8 mouse cellular contexts compared by ENCODE assay signal in genomic region chrX:13346696-13347026, GRCm38 (mm10).
DNase-seq lines count a peak whose midpoint lies in the region; ATAC-seq and TF ChIP-seq lines count a peak whose summit lies in the region.

No protein-coding gene starts in this region.

- H3K4me3 ChIP-seq in layer of hippocampus, adult 2 months: peak overlapping the region; percentile 58
- H3K4me3 ChIP-seq in forebrain, embryonic 10.5 days: peak overlapping the region; percentile 52
- H3K4me3 ChIP-seq in kidney, embryonic 14.5 days (ENCODE audit: low read length): peak overlapping the region; percentile 36
- H3K4me3 ChIP-seq in lung, embryonic 16.5 days (ENCODE audit: low read length): peak overlapping the region; percentile 47
- peak overlapping the region; percentile 44 for H3K4me3 ChIP-seq in stomach, embryonic 16.5 days (replicated peaks; ENCODE audit: low read length)

- peaks cover 33% of the 10 kb centered on the region for H3K4me1 ChIP-seq in forebrain, embryonic 10.5 days
- H3K4me1 ChIP-seq in kidney, embryonic 14.5 days (ENCODE audit: control insufficient read depth, insufficient read depth, low read length): no peaks in the 10 kb centered on the region
- peaks cover 10% of the 10 kb centered on the region for H3K4me1 ChIP-seq in lung, embryonic 16.5 days (replicated peaks; ENCODE audit: control insufficient read depth, insufficient read depth, low read length)
- H3K4me1 ChIP-seq in stomach, embryonic 16.5 days (ENCODE audit: control insufficient read depth, insufficient read depth, low read length): peaks cover 9% of the 10 kb centered on the region; the same call in 1 of the 2 replicates

- peak overlapping the region; percentile 49 for H3K4me2 ChIP-seq in kidney, embryonic 14.5 days (replicated peaks; ENCODE audit: low read depth, low read length)
- H3K4me2 ChIP-seq in lung, embryonic 16.5 days (ENCODE audit: low read depth, low read length): peak overlapping the region; percentile 56
- H3K4me2 ChIP-seq in stomach, embryonic 16.5 days (ENCODE audit: low read depth, low read length): peak overlapping the region; percentile 52

- peak overlapping the region; percentile 18; the same call in 1 of the 2 replicates for H3K9ac ChIP-seq in kidney, embryonic 14.5 days (ENCODE audit: low read depth, low read length)
- peak overlapping the region; percentile 49 for H3K9ac ChIP-seq in lung, embryonic 16.5 days (ENCODE audit: low read length)
- H3K9ac ChIP-seq in stomach, embryonic 16.5 days (ENCODE audit: low read length): peak overlapping the region; percentile 56

- WGBS in forebrain, embryonic 10.5 days: 19% methylated on average over 5 of the region's 5 CpGs
- 11% methylated on average over 5 of the region's 5 CpGs for WGBS in kidney, embryonic 14.5 days
- WGBS in lung, embryonic 16.5 days: 4% methylated on average over 5 of the region's 5 CpGs
- WGBS in stomach, embryonic 16.5 days: 14% methylated on average over 5 of the region's 5 CpGs

- TF ChIP-seq CTCF in layer of hippocampus, adult 2 months (conservative IDR thresholded peaks at IDR 0.05): no peak

- H3K27ac ChIP-seq in layer of hippocampus, adult 2 months: peak overlapping the region; percentile 94
- peak overlapping the region; percentile 92 for H3K27ac ChIP-seq in forebrain, embryonic 10.5 days
- H3K27ac ChIP-seq in kidney, embryonic 14.5 days (ENCODE audit: low read depth, low read length): peak overlapping the region; percentile 91
- H3K27ac ChIP-seq in lung, embryonic 16.5 days (ENCODE audit: low read length): peak overlapping the region; percentile 93
- H3K27ac ChIP-seq in stomach, embryonic 16.5 days (ENCODE audit: low read length): peak overlapping the region; percentile 77

- peak in 1 of 2 experiments; percentile 11 for DNase-seq in layer of hippocampus, adult 2 months (ENCODE audit: low spot score in 2 of 2)
- DNase-seq in layer of hippocampus, adult 9-11 months: no peak
- DNase-seq in T-cell, adult 2 months (ENCODE audit: low spot score): peak; percentile 40
- no peak for DNase-seq in forebrain, embryonic 10.5 days (ENCODE audit: extremely low spot score, low spot score)

- no peaks in the 10 kb centered on the region for H3K9me3 ChIP-seq in forebrain, embryonic 10.5 days
- H3K9me3 ChIP-seq in kidney, embryonic 14.5 days (ENCODE audit: control insufficient read depth, low read length): no peaks in the 10 kb centered on the region
- H3K9me3 ChIP-seq in lung, embryonic 16.5 days (ENCODE audit: control insufficient read depth, low read length): no peaks in the 10 kb centered on the region
- H3K9me3 ChIP-seq in stomach, embryonic 16.5 days (replicated peaks; ENCODE audit: control insufficient read depth, low read length): no peaks in the 10 kb centered on the region

- peaks cover 81% of the 10 kb centered on the region for H3K27me3 ChIP-seq in forebrain, embryonic 10.5 days (ENCODE audit: poor library complexity, severe bottlenecking)
- H3K27me3 ChIP-seq in kidney, embryonic 14.5 days (ENCODE audit: control insufficient read depth, insufficient read depth, low read length): peaks cover 4% of the 10 kb centered on the region; the same call in 1 of the 2 replicates
- no peaks in the 10 kb centered on the region; the same call in none of the 2 replicates for H3K27me3 ChIP-seq in lung, embryonic 16.5 days (ENCODE audit: control insufficient read depth, insufficient read depth, low read depth, low read length)
- peaks cover 8% of the 10 kb centered on the region; the same call in 1 of the 2 replicates for H3K27me3 ChIP-seq in stomach, embryonic 16.5 days (ENCODE audit: control insufficient read depth, insufficient read depth, low read length)

- no peaks in the 10 kb centered on the region for H3K36me3 ChIP-seq in forebrain, embryonic 10.5 days (replicated peaks)
- H3K36me3 ChIP-seq in kidney, embryonic 14.5 days (ENCODE audit: control insufficient read depth, insufficient read depth, low read length): no peaks in the 10 kb centered on the region
- H3K36me3 ChIP-seq in lung, embryonic 16.5 days (ENCODE audit: control insufficient read depth, insufficient read depth, low read length): no peaks in the 10 kb centered on the region
- H3K36me3 ChIP-seq in stomach, embryonic 16.5 days (ENCODE audit: control insufficient read depth, insufficient read depth, low read length): no peaks in the 10 kb centered on the region

- ATAC-seq in kidney, embryonic 14.5 days (ENCODE audit: low FRiP score, low TSS enrichment): peak; percentile 33
- 0 out of 2 replicates have a peak, but pooled peaks have one; percentile 0 for ATAC-seq in lung, embryonic 16.5 days (ENCODE audit: low read depth)
- ATAC-seq in stomach, embryonic 16.5 days (ENCODE audit: insufficient read depth, low FRiP score): no peak
- no peak for ATAC-seq in megakaryocyte-erythroid progenitor cell, adult 5-6 weeks (replicated peaks; ENCODE audit: low FRiP score, low TSS enrichment, poor library complexity, severe bottlenecking)

Comparison
In these comparisons a context has a peak if more than half of its experiments do, and no peak if none do; other contexts are left out.
1. ATAC-seq: peak in kidney, embryonic 14.5 days (single experiment) and lung, embryonic 16.5 days (single experiment); none in stomach, embryonic 16.5 days (single experiment) and megakaryocyte-erythroid progenitor cell, adult 5-6 weeks (single experiment).
2. Peak in every context shown above with its lines, with median percentiles within 50 percentile points of each other: H3K27ac ChIP-seq, H3K4me3 ChIP-seq, H3K4me2 ChIP-seq and H3K9ac ChIP-seq.